Mouse (Mus musculus): ENCODE results near the gene Catip.

The Catip gene

DNA sequence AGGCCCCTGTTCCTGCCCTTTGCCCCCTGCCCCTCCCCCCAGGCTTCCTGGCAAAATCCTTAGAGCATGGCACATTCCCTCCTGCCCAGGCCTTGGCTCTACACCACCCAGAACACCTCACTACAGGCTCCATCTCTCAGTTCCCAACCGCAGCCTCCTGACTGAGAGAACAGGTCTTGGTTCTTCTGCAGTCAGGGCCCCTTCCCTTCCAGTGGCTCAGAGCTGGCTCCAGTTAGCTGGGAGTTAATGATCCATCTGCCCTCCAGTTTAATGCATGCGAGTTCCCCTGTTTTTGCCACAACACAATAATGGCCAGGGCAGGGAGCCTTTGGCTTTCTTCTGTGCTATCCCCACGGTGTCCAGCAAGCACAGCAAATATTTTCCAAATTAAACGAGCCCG lies 18.7 kb upstream of the Catip start:
- DNase-seq (ENCODE audit: low read depth, low spot score), result no peak

DNA sequence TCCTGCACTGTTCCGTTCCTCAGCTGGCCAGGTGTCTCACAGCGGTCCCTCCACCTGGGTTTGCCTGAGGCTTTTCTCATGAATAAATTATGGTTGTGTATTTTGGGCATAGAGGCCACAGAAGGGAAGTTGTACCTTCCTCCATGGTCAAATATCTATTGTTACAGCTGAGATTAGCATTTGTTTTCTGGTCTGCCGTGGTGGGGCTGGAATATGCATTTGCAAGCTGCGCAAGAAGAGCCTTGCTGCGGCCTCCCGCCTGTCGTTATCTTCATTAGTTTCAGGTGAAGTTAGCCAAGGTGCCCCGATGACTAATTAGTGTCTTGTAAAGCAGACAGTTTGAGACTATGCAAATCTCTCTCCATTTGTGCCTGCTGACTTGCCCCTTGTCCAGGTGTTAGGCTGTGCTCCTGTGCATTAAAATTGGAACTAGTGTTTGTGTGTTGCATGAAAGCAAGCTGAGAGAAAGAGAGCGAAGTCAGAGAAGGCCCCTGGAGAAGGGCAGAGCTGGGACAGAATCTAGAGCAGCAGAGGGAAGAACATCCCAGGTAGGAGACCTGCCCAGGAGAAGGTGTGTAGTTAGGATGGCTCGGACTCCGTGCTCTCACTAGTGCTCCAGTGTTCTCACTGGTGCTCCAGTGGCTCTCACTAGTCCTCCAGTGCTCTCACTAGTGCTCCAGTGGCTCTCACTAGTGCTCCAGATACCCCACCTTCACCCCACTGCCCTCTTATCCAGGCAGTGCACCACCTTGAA lies 17.6 kb upstream of the Catip start:
- no peak for DNase-seq (ENCODE audit: low read depth, low spot score)

DNA sequence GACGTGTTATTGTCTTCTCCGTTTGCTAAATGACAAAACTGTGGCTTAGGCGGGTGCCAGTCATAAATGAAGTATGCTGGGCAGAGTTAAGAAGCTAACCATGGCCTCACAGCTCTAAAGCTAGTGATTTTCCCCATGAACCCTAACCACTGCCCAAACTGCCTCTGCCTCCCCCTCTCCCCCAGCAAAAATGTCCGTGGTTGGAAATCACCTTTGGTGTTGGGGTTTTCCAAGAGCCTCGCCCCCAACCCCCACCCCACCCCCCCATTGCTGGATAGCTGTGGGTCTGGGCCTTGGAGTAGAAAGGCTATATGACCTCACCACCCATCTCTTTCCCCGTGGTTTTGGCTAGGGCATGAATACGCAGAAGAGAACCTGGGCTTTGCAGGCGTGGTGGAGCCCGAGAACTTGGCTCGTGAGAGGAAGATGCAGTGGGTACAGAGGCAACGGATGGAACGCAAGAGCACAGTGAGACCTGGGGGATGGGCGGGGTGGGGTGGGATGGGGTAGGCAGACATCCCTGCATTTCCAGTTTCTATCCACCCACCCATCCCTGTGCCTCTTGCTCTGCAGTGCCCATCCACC lies 10.6 kb upstream of the Catip start:
- DNase-seq (ENCODE audit: low read depth, low spot score), result no peak

DNA sequence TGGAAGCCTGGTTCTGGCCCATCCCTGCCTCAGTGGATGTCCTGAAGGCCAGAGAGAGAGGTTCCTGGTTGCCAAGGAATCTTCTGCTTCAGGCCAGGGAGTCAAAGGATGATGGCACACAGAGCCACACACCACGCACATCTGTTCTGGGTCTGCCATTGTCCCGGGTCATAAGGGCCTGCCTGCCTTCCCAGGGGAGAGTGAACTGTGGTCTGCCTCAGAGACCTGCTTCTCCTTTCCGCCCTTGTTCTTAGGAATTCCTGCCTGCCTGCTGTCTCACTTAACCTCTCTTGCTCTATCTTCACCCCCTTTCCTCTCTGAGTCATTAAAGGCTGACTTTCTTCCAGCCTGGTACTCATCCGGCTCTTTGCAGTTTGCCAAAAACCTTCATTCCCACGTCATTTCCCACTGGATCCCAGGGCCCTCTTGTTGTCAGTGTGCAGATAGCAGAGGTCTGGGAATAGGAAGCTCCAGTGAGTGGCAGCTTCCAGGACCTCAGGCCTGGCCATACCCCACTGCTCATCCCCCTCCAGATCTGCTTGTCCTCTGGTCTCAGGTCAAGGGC lies 9.3 kb upstream of the Catip start:
- no peak for DNase-seq (ENCODE audit: low read depth, low spot score)

DNA sequence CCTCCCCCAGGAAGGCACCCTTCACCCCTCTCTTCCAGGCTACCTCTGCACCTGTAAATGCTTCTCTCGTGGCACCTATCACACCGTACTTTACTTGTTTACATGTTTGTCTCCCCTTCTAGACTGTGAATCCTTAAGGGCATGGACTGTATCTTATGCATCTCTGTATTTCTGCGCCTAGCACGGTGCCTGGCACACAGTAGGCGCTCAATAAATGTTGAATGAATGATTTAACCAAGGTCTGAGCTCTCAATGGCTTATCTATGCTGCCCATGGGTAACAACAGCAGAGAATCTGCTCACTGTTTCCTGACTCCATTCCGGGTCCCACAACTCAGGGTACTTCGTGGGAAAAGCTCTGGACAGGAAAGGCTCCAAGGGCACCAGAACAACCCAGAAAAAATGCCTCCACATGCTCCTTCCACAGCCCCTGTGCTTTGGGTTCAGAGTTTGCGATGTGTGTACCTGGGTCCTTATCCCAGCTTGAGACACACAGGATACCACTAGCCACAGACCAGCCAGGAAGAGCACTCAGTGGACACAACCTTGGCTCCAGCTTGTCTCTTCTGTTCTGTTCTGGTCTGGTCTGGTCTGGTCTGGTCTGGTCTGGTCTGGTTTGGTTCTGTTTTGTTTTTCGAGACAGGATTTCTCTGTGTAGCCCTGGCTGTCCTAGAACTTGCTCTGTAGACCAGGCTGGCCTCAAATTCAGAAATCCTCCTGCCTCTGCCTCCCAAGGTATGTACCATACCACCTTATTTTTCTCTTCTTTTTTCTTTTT lies 8.3 kb upstream of the Catip start:
- no peak for DNase-seq (ENCODE audit: low read depth, low spot score)

DNA sequence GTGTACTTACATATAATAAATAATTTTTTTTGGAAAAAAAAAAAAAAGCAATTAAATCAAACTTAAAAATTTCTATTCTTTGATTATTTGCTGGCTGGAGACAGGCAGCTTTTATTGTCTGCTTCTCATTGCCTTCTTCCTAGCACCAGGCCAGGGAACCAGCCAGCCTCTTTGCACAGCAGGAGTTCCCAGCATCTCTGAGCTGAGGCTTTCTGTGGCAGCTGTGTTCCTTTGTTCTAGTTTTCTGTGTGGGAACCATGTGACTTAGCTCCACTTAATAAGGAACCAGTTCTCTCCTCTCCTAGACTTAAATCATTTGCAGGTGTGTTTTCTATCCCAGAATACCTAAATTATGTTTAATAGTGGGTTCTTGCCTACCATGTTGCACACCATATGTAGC lies 4.4 kb upstream of the Catip start:
- DNase-seq (ENCODE audit: low read depth, low spot score), result no peak

DNA sequence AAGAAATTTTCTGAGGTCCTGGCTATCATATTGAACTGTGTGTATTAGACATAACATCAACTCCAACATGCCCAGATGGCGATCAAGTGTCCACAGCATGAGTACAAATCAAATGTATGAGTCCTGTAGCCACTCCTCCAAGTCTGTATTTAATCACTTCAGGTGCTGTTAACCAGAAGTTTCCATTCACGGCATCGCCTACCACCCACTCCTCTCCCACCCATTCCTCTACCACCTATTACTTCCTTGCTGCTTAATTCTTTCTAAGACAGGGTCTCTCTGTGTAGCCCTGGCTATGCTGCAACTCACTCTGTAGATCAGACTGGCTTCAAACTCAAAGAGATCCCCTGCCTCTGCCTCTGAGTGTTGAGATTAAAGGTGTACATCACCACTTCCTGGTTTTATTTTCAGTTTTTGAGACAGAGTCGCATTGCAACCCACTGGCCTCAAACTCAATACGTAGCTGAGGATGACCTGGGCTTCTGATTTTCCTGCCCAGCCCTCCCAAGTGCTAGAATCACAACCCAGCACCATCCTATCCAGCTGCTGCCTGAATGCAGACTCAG lies 1.9 kb upstream of the Catip start:
- no peak for DNase-seq (ENCODE audit: low read depth, low spot score)

DNA sequence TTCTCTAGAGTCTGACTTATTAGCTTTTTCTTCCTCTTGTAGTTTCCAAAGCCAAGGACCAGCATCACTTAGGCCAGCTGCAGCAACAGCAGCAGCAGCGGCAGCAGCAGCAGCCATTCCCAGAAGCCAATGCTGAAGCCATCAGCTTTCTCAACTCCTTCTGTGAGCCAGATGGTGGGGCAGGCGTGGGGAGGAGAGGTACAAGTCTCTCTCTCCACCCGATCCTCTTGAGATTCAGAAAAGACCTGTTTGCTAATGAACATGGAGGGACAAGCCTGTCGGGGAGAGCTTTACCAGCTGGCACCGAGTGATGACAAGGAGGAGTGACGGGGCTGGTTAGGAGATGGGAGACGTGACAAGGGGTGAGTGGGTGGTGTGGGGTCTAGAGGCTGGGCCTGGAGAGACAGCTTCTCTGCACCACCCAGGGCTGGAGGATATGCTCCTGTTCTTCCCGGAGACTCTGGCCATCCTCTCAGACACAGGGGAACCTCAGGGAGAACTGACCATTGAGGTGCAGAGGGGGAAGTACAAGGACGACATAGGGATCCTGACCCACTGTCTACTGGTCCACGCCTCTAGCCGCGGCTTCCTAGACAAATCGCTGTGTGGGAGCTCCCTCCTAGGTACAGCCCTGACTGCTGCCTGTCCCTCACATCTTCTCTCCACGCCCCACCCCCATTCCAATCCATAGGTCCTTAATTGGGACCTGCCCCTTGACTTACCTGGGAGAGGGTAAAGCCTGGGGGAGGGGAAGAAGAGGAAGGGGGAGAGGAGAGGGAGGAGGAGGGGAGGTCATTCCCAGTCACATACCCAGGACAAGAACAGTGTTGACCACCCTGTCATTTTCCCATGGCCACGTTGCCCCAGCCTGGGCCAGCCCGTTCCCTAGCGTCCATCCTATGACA lies 669 bp downstream of the Catip start:
- DNase-seq (ENCODE audit: low read depth, low spot score), result no peak

DNA sequence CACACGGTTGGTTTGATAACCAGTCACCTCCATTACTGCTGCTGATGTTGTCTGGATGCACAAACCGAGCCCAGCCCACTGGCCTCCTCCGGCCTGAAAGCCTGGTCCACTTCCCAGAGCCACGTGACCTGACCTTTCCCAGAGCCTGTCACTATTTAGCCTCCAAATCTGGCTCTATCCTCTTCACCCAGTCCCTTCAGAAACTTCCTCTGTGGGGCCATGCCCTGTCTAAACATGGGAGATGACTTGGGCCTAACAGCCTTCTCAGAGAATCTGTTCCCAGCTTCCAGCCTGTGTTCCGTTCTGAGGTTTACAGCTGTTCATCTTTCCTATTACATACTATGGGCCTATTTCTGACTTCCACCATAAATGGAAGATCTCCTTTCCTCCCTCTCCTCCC lies 1.5 kb downstream of the Catip start:
- DNase-seq (ENCODE audit: low read depth, low spot score), result no peak

DNA sequence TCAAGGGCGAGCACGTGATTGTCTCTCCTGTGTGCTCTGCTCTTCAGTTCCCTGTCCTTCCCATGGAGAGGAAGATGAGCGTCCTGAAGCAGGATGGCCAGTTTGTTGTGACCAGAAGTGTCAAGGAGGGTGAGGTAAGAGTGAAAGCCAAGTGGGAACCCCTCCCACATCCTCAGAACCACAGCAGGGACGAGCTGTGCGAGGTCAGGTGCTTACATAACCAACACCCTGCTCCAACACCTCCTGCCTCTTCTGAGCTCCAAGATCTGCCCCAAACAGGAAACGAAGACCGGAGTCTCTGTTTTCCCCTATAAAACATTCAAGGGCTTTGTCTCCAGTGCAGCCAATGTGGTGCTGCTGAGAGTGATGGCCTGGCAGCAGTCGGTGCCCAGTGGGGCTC lies 2.4 kb downstream of the Catip start:
- DNase-seq (ENCODE audit: low read depth, low spot score), result no peak

DNA sequence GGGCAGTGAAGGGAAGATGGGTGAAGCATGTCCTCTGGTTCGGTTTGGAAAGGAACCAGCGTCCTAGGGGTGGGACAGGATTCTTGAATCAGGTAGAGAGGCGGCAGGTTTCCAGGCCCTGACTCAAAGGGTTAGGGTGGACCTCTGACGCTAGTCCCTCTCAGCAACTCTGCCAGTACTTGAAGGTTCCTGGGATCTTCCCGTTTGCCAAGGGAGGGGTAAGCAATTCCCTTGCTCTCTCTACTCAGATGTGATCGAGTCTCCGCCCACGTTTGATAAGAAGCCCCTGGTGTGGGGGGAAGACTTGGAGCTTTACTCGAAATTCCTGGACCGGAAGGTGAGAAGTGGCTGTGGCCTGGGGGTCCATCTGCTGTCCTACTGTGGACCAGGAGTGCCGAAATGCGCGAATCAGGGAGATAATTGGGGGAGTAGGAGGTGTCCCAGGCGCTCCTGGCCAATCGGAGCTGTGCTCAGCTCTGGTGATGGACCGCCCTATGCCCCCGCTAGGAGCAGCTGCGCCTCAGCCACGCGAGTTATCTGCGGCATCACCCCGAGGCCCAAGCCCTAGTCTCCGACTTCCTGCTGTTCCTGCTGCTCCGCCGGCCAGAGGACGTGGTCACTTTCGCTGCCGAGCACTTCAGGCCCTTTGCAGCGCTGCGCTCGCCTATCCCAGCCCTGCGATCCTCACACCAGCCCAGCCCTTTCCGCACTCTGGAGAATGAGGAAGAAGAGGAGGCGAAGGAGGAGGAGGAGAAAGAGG lies 6.2 kb downstream of the Catip start:
- no peak for DNase-seq (ENCODE audit: low read depth, low spot score)

DNA sequence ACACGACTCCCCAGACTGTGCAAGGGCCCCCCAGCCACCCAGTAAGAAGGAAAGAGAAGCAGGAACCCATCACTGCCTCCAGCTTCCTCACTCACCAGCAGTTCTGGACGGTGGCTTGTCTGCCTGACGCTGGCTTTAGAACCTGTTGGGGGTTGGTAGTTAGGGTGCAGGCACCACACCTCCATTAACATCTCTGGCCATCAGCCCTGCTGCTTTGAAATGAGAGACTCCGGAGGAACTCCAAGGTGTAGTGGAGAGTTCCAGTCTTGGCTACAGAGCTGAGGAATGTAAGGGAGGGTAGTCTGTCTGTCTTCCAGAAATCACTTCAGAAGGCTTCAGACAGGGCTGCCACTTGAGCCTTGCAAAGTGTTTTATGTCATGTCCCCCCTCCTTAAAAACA lies 8.1 kb downstream of the Catip start:
- DNase-seq (ENCODE audit: low read depth, low spot score), result no peak

DNA sequence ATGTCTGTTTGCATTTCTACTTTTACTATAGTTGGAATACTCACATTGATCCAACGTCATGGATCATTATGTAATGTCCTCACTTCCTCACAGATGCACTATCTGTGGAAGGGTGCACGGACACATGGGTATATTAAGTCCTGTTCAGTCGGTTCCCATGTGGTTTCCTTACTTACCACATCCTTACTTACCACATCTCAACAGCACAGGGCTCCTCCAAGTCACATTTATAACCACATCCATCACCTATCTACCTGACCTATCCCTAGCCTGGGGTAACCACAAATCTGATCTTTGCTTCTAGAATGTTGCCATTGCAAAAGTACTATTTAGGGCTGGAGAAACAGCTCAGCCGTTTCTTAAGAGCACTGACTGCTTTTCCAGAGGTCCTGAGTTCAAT lies 11.5 kb downstream of the Catip start:
- DNase-seq (ENCODE audit: low read depth, low spot score), result no peak

DNA sequence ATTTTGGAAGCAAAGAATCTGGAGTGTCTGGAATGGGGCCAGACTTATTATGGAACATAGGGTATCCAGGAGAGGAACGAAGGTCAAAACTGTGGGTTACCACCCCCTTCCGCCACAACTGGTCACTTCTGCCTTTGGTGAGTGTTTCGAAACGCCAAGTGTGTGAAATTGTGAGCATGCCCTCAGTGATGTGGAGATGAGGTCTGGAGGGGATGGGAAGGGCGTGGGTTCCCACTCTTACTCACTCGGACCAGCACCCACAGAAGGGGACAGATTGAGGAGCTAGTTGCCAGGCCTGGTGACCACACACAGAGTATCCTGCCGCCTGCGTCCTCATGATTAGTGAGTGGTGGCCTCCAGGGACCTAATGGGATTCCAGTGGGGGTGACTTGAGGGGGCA lies 13.1 kb downstream of the Catip start, which contains the start of gene Slc11a1:
TSS of gene Slc11a1 (plus strand) at position 216 of the 400 bp plus-strand sequence.
- DNase-seq (ENCODE audit: low read depth, low spot score), result no peak

DNA sequence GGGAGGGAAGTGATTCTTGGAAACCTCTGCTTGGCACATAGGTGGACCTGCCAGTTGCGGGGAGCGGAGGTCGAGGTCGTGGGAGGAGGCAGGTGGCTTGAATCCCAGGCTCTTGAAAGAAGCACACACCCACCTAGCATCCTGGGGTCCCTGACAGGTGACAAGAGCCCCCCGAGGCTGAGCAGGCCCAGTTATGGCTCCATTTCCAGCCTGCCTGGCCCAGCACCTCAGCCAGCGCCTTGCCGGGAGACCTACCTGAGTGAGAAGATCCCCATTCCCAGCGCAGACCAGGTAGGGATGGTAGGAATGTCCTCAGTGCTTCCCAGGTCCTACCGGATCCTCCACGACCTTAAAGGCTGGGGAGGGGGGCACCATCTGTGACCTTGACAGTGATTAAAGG lies 13.7 kb downstream of the Catip start:
- no peak for DNase-seq (ENCODE audit: low read depth, low spot score)

DNA sequence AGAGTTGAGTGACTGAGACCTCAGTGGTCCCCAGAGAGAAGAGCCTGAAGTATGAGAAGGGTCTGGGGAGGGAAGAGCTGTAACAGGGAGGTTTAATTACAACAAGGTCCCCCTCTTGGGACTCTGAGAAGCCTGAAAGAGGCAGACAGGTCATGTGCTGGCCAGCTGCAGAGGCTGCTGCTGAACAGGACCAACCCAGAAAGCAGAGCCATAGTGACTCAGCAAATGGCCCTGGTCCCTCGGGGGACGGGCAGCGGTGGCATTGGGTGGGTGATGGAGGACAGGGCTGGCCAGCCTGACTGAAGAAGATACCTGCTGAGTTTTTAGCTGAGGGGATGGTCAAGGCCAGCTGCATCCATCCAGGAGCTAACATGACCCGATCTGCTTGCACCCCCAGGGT lies 14.5 kb downstream of the Catip start:
- no peak for DNase-seq (ENCODE audit: low read depth, low spot score)

DNA sequence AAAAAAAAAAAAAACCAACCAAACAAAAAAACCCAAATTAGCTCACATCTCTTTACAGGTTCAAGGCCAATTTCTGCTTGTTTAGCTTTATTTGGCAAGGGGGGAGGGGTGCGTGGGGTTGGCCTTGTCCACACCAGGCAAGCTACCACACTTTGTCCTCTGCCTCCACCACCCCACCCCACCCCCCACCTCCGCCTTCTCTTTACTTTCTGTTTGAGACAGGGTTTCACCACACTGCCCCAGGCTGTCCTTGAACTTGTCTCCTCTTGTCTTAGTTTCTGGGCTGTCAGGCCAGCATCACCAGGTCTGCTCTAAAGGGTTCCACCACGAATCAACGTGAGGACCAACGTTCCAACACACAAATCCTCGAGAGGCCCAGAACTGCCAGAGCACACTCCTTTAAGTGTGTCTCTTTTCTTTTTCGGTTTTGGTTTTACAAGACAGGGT lies 17.2 kb downstream of the Catip start:
- DNase-seq (ENCODE audit: low read depth, low spot score), result no peak

DNA sequence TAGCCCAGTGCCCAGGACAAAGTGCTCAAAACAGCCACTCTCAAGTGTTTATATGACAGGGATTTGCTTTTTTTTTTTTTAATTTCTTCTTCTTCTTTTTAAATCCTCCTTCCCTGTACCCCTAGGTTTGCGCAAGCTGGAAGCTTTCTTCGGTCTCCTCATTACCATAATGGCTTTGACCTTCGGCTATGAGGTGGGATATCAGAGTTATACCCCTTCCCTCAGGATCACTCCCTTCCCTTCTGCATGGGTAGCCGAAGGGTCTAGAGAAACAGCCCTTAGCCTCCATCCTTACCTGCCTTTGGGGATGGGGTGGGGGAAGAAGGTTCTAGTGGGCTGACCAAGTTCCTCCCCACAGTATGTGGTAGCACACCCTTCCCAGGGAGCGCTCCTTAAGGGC lies 18.6 kb downstream of the Catip start:
- no peak for DNase-seq (ENCODE audit: low read depth, low spot score)

DNA sequence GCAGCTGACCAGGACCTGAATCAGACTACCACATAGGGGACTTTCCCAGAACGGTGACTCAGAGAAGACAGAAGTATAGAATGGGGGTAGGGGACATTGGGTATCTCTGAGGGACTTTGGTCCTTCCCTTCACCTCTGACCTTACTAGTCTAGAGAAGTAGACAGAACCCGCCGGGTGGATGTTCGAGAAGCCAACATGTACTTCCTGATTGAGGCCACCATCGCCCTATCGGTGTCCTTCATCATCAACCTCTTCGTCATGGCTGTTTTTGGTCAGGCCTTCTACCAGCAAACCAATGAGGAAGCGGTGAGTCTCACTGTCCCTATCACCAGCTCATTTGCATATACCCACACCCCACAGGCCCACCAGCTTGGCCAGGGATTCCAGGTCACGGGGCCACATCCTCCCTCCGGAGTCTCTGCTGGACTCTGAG lies 19.7 kb downstream of the Catip start:
- no peak for DNase-seq (ENCODE audit: low read depth, low spot score)

DNA sequence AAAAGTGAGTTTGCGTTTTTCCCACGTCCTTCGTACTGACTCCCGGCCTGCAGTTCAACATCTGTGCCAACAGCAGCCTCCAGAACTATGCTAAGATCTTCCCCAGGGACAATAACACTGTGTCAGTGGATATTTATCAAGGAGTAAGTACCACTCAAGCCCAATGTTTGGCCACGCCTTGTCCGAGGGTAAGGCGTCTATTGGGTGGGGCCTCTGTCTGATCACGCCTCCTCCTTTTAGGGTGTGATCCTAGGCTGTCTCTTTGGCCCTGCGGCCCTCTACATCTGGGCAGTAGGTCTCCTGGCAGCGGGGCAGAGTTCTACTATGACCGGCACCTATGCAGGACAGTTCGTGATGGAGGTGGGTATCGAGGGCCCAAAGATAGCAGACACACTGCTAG lies 21.5 kb downstream of the Catip start:
- DNase-seq (ENCODE audit: low read depth, low spot score), result no peak
